Mouse (Mus musculus) forebrain, embryonic 13.5 days (tissue): ENCODE measurements at regions not wholly inside any gene's neighbourhood (a gene's known extent, or its start where the extent isn't known, plus 50 kb on each side); places are given as distances from the start of the nearest gene placed in this dataset.

Experiments used
- ATAC-seq: fragments of 200-750 bp; cut with Nextera tagmentation; 2 replicates; pipeline ENCODE4 v1.8.0; 2017
- H3K27ac ChIP-seq: fragments of 300-500 bp; sonication (generic); 2 replicates; pipeline ENCODE4 v1.5.1; 2015; ENCODE audit warnings: inconsistent platforms, mild to moderate bottlenecking, moderate library complexity
- H3K27me3 ChIP-seq: fragments of 300-500 bp; sonication (generic); 2 replicates; pipeline ENCODE4 v1.6.1; 2015; ENCODE audit warnings: mild to moderate bottlenecking, inconsistent platforms
- H3K36me3 ChIP-seq: fragments of 300-500 bp; sonication (generic); 2 replicates; pipeline ENCODE4 v1.6.1; 2015; ENCODE audit warnings: mild to moderate bottlenecking, inconsistent platforms; ENCODE audit not compliant: poor library complexity, severe bottlenecking
- H3K4me1 ChIP-seq: fragments of 300-500 bp; sonication (generic); 2 replicates; pipeline ENCODE4 v1.6.1; 2015; ENCODE audit warnings: inconsistent platforms
- H3K4me2 ChIP-seq: fragments of 300-500 bp; sonication (generic); 2 replicates; pipeline ENCODE4 v1.6.1; 2015; ENCODE audit warnings: inconsistent platforms, mild to moderate bottlenecking, moderate library complexity
- H3K4me3 ChIP-seq: fragments of 300-500 bp; sonication (generic); 2 replicates; pipeline ENCODE4 v1.5.1; 2015; ENCODE audit warnings: mild to moderate bottlenecking, inconsistent platforms
- H3K9ac ChIP-seq: fragments of 300-500 bp; sonication (generic); 2 replicates; pipeline ENCODE4 v1.6.1; 2015; ENCODE audit warnings: mild to moderate bottlenecking, inconsistent platforms
- H3K9me3 ChIP-seq: fragments of 300-500 bp; sonication (generic); replicated peaks from 2 replicates; pipeline ENCODE4 v1.6.1; 2016; ENCODE audit warnings: inconsistent platforms
- WGBS: fragments of 180-500 bp; shearing (Covaris S2); methylation state at CpG from one replicate; pipeline ENCODE4 v1.1.7; 2015; 5-methylcytosine and 5-hydroxymethylcytosine counted together

GRCm38 (mm10) chr10:102689966-102690365 is 177.9 kb downstream of the Rassf9 start:
- H3K4me1 ChIP-seq = no peaks in the 10 kb centered on the region
- H3K9ac ChIP-seq = no peak overlapping the region
- no peak overlapping the region for H3K4me2 ChIP-seq
- H3K9me3 ChIP-seq = no peaks in the 10 kb centered on the region
- H3K27me3 ChIP-seq = no peaks in the 10 kb centered on the region
- H3K36me3 ChIP-seq = no peaks in the 10 kb centered on the region
- no peak for ATAC-seq
- WGBS = 45% methylated on average over 1 of the region's 1 CpGs
- H3K27ac ChIP-seq = no peak overlapping the region
- no peak overlapping the region for H3K4me3 ChIP-seq

GRCm38 (mm10) chr10:102686667-102687397 is 174.8 kb downstream of the Rassf9 start:
- peak; percentile 71 for ATAC-seq
- Histone ChIP-seq H3K36me3 (no peaks in the 10 kb centered on the region), H3K27ac (no peak overlapping the region), H3K27me3 (no peaks in the 10 kb centered on the region), H3K9me3 (no peaks in the 10 kb centered on the region), H3K4me1 (no peaks in the 10 kb centered on the region), H3K9ac (no peak overlapping the region), H3K4me3 (no peak overlapping the region), H3K4me2 (no peak overlapping the region)
- 77% methylated on average over 14 of the region's 14 CpGs for WGBS

- no peak overlapping the region for H3K4me2 ChIP-seq
- no peak overlapping the region for H3K27ac ChIP-seq
Observed at GRCm38 (mm10) chr10:102685833-102686434, 173.9 kb downstream of the Rassf9 start.

GRCm38 (mm10) chr10:102667359-102667758 is 155.3 kb downstream of the Rassf9 start:
- ATAC-seq = no peak
- H3K27ac ChIP-seq = no peak overlapping the region
- no peaks in the 10 kb centered on the region for H3K9me3 ChIP-seq
- H3K4me2 ChIP-seq = no peak overlapping the region
- H3K4me1 ChIP-seq = no peaks in the 10 kb centered on the region
- 83% methylated on average over 5 of the region's 5 CpGs for WGBS
- H3K36me3 ChIP-seq = no peaks in the 10 kb centered on the region
- no peak overlapping the region for H3K4me3 ChIP-seq
- no peak overlapping the region for H3K9ac ChIP-seq
- no peaks in the 10 kb centered on the region for H3K27me3 ChIP-seq

More at GRCm38 (mm10) chr10:102685833-102686434, 173.9 kb downstream of the Rassf9 start:
- Histone ChIP-seq H3K9ac (no peak overlapping the region), H3K4me1 (no peaks in the 10 kb centered on the region), H3K36me3 (no peaks in the 10 kb centered on the region), H3K4me3 (no peak overlapping the region), H3K27me3 (no peaks in the 10 kb centered on the region), H3K9me3 (no peaks in the 10 kb centered on the region)
- ATAC-seq = peak; percentile 29; the same call in 1 of the 2 replicates
- WGBS = 82% methylated on average over 7 of the region's 7 CpGs

- Histone ChIP-seq H3K4me3 (no peak overlapping the region), H3K36me3 (no peaks in the 10 kb centered on the region), H3K27me3 (no peaks in the 10 kb centered on the region), H3K9me3 (no peaks in the 10 kb centered on the region), H3K4me1 (no peaks in the 10 kb centered on the region), H3K9ac (no peak overlapping the region), H3K4me2 (no peak overlapping the region), H3K27ac (no peak overlapping the region)
- no peak for ATAC-seq
- 82% methylated on average over 6 of the region's 6 CpGs for WGBS
Observed at GRCm38 (mm10) chr10:102659683-102660082, 147.7 kb downstream of the Rassf9 start.

- Histone ChIP-seq H3K9me3 (no peaks in the 10 kb centered on the region), H3K4me1 (no peaks in the 10 kb centered on the region), H3K4me3 (no peak overlapping the region), H3K27ac (no peak overlapping the region), H3K36me3 (no peaks in the 10 kb centered on the region), H3K4me2 (no peak overlapping the region), H3K27me3 (no peaks in the 10 kb centered on the region), H3K9ac (no peak overlapping the region)
- ATAC-seq = no peak
- WGBS = 84% methylated on average over 2 of the region's 2 CpGs
Observed at GRCm38 (mm10) chr10:102636507-102636906, 124.5 kb downstream of the Rassf9 start.

- ATAC-seq = no peak
- Histone ChIP-seq H3K36me3 (no peaks in the 10 kb centered on the region), H3K4me2 (no peak overlapping the region), H3K27me3 (no peaks in the 10 kb centered on the region), H3K4me3 (no peak overlapping the region), H3K9me3 (no peaks in the 10 kb centered on the region), H3K4me1 (no peaks in the 10 kb centered on the region), H3K9ac (no peak overlapping the region), H3K27ac (no peak overlapping the region)
- WGBS = 71% methylated on average over 4 of the region's 4 CpGs
Observed at GRCm38 (mm10) chr10:102633438-102633837, 121.4 kb downstream of the Rassf9 start.

- no peak for ATAC-seq
- Histone ChIP-seq H3K36me3 (no peaks in the 10 kb centered on the region), H3K4me1 (no peaks in the 10 kb centered on the region), H3K9ac (no peak overlapping the region), H3K27ac (no peak overlapping the region), H3K9me3 (no peaks in the 10 kb centered on the region), H3K4me3 (no peak overlapping the region), H3K27me3 (no peaks in the 10 kb centered on the region), H3K4me2 (no peak overlapping the region)
Observed at GRCm38 (mm10) chr10:102628609-102629008, 116.6 kb downstream of the Rassf9 start.

- H3K4me1 ChIP-seq = no peaks in the 10 kb centered on the region
- H3K4me3 ChIP-seq = no peak overlapping the region
- no peak overlapping the region for H3K9ac ChIP-seq
- no peaks in the 10 kb centered on the region for H3K9me3 ChIP-seq
- ATAC-seq = no peak
- H3K36me3 ChIP-seq = no peaks in the 10 kb centered on the region
- 91% methylated on average over 3 of the region's 3 CpGs for WGBS
- H3K4me2 ChIP-seq = no peak overlapping the region
- no peaks in the 10 kb centered on the region for H3K27me3 ChIP-seq
- H3K27ac ChIP-seq = no peak overlapping the region
Observed at GRCm38 (mm10) chr10:102623895-102624294, 111.9 kb downstream of the Rassf9 start.

- Histone ChIP-seq H3K36me3 (no peaks in the 10 kb centered on the region), H3K4me1 (no peaks in the 10 kb centered on the region), H3K9ac (no peak overlapping the region), H3K4me3 (no peak overlapping the region), H3K27ac (no peak overlapping the region), H3K27me3 (no peaks in the 10 kb centered on the region), H3K9me3 (no peaks in the 10 kb centered on the region), H3K4me2 (no peak overlapping the region)
- WGBS = 73% methylated on average over 2 of the region's 2 CpGs
- ATAC-seq = no peak
Observed at GRCm38 (mm10) chr10:102622583-102623008, 110.6 kb downstream of the Rassf9 start.

GRCm38 (mm10) chr10:102618711-102619110 is 106.7 kb downstream of the Rassf9 start:
- H3K9ac ChIP-seq = no peak overlapping the region
- WGBS = 88% methylated on average over 2 of the region's 2 CpGs
- H3K9me3 ChIP-seq = no peaks in the 10 kb centered on the region
- H3K4me2 ChIP-seq = no peak overlapping the region
- no peak overlapping the region for H3K27ac ChIP-seq
- H3K27me3 ChIP-seq = no peaks in the 10 kb centered on the region
- H3K36me3 ChIP-seq = no peaks in the 10 kb centered on the region
- no peak for ATAC-seq
- H3K4me3 ChIP-seq = no peak overlapping the region
- H3K4me1 ChIP-seq = no peaks in the 10 kb centered on the region

- no peaks in the 10 kb centered on the region for H3K27me3 ChIP-seq
- H3K27ac ChIP-seq = no peak overlapping the region
- WGBS = 89% methylated on average over 10 of the region's 10 CpGs
- no peaks in the 10 kb centered on the region for H3K9me3 ChIP-seq
- H3K4me1 ChIP-seq = no peaks in the 10 kb centered on the region
- H3K4me2 ChIP-seq = no peak overlapping the region
- no peak overlapping the region for H3K4me3 ChIP-seq
- ATAC-seq = no peak
- H3K36me3 ChIP-seq = no peaks in the 10 kb centered on the region
- H3K9ac ChIP-seq = no peak overlapping the region
Observed at GRCm38 (mm10) chr10:102615962-102616595, 104.1 kb downstream of the Rassf9 start.
